Mouse (Mus musculus) B cell, adult (primary cell): ENCODE results near the gene Zbtb39. TPM values are rescaled to one million over a fixed set of nuclear protein-coding genes. Genes with fewer than 3 reads are reported as not detected.

Experiments used
- total RNA-seq: library from RNA; stranded (reverse); gene quantifications from 4 replicates; pipeline ENCODE4 v1.2.4, GENCODE M21; 2023; ENCODE audit not compliant: inconsistent age

Gene Zbtb39
- total RNA-seq: 13.5 to 15.8 TPM (median 15.2 TPM) in 4 replicates

GRCm38 (mm10) chr10:127739083-127739660 lies at the start of gene Zbtb39:
TSS of gene Zbtb39 (plus strand) at chr10:127739538.

DNA sequence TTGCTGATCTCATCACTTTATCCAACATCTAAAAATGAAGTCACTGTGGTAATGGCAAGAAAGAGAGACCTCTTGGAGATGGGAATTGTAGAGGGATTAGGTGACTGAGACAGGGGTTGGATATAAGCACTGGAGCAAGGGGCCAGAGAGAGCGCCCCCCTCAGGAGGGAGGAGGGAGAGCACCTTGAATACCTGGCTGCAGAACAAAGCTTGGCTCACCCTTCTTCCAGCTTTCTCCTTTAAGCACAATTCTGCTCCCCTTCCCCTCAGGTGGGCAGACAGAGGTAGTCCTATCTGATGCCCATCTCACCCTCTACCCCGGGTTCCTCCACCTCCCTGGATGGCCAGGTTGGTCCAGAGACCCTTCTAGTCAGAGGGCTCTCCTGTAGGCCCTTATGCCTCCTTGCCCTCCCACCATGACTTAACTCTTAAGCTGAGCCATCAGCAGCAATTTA lies 34.5 kb upstream of the Zbtb39 start, which contains the start of gene Myo1a:
TSS of gene Myo1a (plus strand) at position 405 of the 455 bp plus-strand sequence.

DNA sequence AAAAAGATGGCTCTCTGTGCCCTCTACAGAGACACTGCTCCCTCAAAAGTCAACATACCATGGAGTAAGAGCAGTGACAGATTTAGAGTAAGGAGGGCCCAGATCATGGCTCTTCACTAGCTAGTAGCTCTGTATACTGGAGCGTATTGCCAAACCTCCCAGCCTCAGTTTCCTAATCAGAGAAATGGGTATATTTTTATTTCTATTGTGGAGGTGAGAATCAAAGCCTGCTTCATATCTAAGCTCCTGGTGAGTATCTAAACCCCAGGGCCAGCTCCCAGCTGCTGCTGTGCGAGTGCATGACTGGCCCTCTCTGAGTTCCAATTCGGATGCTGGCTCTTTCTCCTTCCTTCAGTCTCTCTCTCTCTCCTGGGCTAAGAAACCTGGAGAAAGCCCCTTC lies 15.2 kb upstream of the Zbtb39 start, which contains the start of gene Tac2:
TSS of gene Tac2 (plus strand) at position 301 of the 400 bp plus-strand sequence.

DNA sequence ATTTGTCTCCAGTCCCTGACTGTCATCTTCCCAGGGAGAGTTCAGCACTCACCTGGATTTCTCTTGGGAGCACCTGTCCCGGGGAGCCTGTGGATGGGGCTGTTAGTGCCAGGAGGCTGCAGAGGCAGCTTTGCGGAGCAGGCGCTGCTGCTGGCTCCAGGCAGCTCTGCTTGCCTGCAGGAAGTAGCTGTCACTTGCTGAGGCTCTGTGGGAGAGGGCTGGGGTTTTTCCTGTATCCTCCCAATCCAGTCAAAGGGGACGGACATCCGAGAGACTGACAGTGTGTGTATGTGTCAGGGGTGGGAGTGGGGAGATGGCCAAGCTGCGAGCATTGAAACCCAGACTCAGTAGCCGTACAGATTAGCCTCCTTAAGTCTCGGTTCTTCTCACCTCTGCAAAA lies 12.2 kb downstream of the Zbtb39 start, which contains the start of gene Gpr182:
TSS of gene Gpr182 (minus strand) at position 185 of the 400 bp plus-strand sequence.

DNA sequence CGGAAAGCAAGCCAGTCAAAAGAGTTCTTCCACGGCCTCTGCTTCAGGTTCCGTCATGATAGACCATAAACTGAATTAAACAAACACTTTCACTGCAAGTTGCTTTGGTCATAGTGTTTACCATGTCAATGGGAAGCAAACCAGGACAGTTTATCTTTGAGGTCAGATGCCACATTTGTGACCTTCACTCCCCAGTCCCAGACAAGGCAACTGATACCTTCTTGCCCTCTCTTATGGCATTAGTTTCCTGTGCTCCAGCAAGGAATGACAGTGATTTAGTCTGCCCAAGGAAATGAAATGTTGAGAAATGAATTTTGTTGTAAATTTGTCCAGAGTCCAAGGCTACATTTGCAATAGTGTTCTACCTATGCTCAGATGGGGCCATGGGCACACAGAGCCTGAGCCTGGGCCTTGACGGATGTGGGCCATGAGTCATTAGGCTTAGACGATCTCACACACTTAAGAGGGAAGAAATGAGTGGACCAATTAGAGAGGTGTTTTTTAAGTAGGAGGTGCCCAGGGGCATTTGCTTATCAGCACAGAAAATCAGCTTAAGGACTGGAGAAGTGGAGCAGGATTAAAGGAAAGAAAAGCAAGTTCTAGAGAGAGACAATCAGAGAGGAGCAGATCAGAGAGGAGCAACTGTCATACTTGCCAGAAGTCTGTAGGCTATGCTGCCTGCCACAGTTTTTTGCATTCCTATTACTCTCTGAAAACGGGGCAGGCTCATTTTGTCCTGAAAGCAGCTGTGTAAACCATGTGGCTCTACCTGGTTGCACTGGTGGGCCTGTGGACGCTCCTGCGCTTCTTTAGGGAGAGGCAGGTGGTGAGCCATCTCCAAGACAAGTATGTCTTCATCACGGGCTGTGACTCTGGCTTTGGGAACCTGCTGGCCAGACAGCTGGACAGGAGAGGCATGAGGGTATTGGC lies 20.1 kb downstream of the Zbtb39 start, which contains the start of the genes Rdh1 and Rdh16f1:
TSS of gene Rdh1 (plus strand) at position 541 of the 930 bp plus-strand sequence.
TSS of gene Rdh16f1 (plus strand) at position 607 of the 930 bp plus-strand sequence.

DNA sequence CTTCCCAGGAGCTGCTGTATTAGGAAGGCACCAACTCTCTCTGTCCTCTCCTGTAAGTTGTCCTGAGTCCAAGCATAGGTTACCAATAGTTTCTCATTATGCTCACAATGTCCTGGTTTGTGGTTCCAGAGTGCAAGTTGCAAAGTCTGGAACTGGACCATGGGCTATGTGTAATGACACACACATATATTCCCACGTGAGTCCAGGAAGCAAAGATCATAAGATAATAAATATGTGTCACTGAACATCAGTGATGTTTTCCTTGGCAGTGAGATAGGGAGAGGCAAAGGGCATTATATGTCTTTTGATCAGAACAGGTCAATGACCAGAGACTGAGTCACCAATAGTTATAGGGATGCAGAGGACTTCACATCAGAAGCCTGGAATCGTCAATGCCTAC lies 36.7 kb downstream of the Zbtb39 start, which contains the start of gene Rdh9:
TSS of gene Rdh9 (plus strand) at position 376 of the 400 bp plus-strand sequence.

Other genes with a start within 250 kb of the Zbtb39 start
- 5.6 to 12.8 TPM (median 10.4 TPM) in 4 replicates for gene Stac3, start 237.9 kb upstream of the Zbtb39 start, total RNA-seq
- not detected in 4 replicates for gene Ndufa4l2, start 224.6 kb upstream of the Zbtb39 start, total RNA-seq
- gene Shmt2, start 217.1 kb upstream of the Zbtb39 start, total RNA-seq: 68.8 to 81.0 TPM (median 69.2 TPM) in 4 replicates
- not detected in 4 replicates for gene Nxph4, start 205.0 kb upstream of the Zbtb39 start, total RNA-seq
- gene Lrp1, start 118.4 kb upstream of the Zbtb39 start, total RNA-seq: 2.2 to 4.3 TPM (median 3.3 TPM) in 4 replicates
- gene Stat6, start 96.6 kb upstream of the Zbtb39 start, total RNA-seq: 226 to 243 TPM (median 231 TPM) in 4 replicates
- 8.6 to 12.6 TPM (median 10.8 TPM) in 4 replicates for gene Nemp1, start 72.6 kb upstream of the Zbtb39 start, total RNA-seq
- gene Nab2, start 71.0 kb upstream of the Zbtb39 start, total RNA-seq: 34.6 to 46.9 TPM (median 38.1 TPM) in 4 replicates
- gene Myo1a, start 34.4 kb upstream of the Zbtb39 start, total RNA-seq: 0.29 to 0.72 TPM (median 0.60 TPM) in 4 replicates
- not detected in 4 replicates for gene Tac2, start 15.1 kb upstream of the Zbtb39 start, total RNA-seq
- not detected in 4 replicates for gene Gpr182, start 12.2 kb downstream of the Zbtb39 start, total RNA-seq
- gene Rdh1, start 20.2 kb downstream of the Zbtb39 start, total RNA-seq: 0.12 to 0.19 TPM in 2 of 4 replicates, not detected in the others
- gene Rdh16f1, start 20.2 kb downstream of the Zbtb39 start, total RNA-seq: not detected in 4 replicates
- not detected in 4 replicates for gene Rdh9, start 36.8 kb downstream of the Zbtb39 start, total RNA-seq
- not detected in 4 replicates for gene Rdh16, start 61.6 kb downstream of the Zbtb39 start, total RNA-seq
- gene Rdh19, start 110.4 kb downstream of the Zbtb39 start, total RNA-seq: not detected in 4 replicates
- gene Rdh16f2, start 126.9 kb downstream of the Zbtb39 start, total RNA-seq: not detected in 4 replicates
- gene Rdh7, start 149.3 kb downstream of the Zbtb39 start, total RNA-seq: not detected in 4 replicates
- gene Sdr9c7, start 159.0 kb downstream of the Zbtb39 start, total RNA-seq: not detected in 4 replicates